Mouse (Mus musculus): ENCODE measurements at regions not wholly inside any gene's neighbourhood (a gene's known extent, or its start where the extent isn't known, plus 50 kb on each side); places are given as distances from the start of the nearest gene placed in this dataset.

DNA sequence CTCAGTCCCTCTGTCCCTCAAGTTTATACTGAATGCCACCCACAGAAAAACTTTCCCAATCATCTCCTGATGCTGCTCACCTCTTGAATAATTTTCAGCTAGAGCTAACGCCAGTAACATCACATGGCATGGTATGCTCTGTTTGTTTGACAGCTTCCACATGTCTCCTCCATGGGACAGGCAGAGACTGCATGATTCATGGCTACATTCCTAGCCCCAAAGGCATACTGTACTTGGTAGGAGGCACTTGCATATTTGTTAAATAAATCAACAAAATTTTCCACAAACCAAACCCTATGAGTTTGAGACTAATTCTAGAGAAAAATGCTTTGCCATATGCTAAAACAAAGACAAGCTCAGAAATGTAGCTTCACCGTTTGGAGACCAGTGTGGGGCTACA lies 304.9 kb downstream of the Rfpl4b start:
- DNase-seq (ENCODE audit: low spot score): no peak

Measured in retina, embryonic 14.5 days (tissue).